Mouse (Mus musculus) heart, embryonic 13.5 days (tissue): ENCODE measurements around the gene D430041D05Rik. TPM values are rescaled to one million over a fixed set of nuclear protein-coding genes. Genes with fewer than 3 reads are reported as not detected.

Source experiments
- ATAC-seq: fragments of 200-750 bp; cut with Nextera tagmentation; 2 replicates; pipeline ENCODE4 v1.8.0; 2017; ENCODE audit warnings: moderate TSS enrichment; ENCODE audit not compliant: insufficient number of reproducible peaks, low FRiP score, low TSS enrichment; ENCODE audit errors: extremely low read depth
- H3K27ac ChIP-seq: fragments of 300-500 bp; sonication (generic); replicated peaks from 2 replicates; pipeline ENCODE4 v1.5.1; 2015; ENCODE audit warnings: moderate library complexity, mild to moderate bottlenecking, inconsistent platforms
- H3K27me3 ChIP-seq: fragments of 300-500 bp; sonication (generic); replicated peaks from 2 replicates; pipeline ENCODE4 v1.6.1; 2015; ENCODE audit warnings: mild to moderate bottlenecking, inconsistent platforms
- H3K36me3 ChIP-seq: fragments of 300-500 bp; sonication (generic); 2 replicates; pipeline ENCODE4 v1.6.1; 2015; ENCODE audit warnings: mild to moderate bottlenecking, inconsistent platforms
- H3K4me1 ChIP-seq: fragments of 300-500 bp; sonication (generic); 2 replicates; pipeline ENCODE4 v1.6.1; 2015; ENCODE audit warnings: inconsistent platforms
- H3K4me2 ChIP-seq: fragments of 300-500 bp; sonication (generic); 2 replicates; pipeline ENCODE4 v1.6.1; 2015; ENCODE audit warnings: inconsistent platforms, mild to moderate bottlenecking, moderate library complexity
- H3K4me3 ChIP-seq: fragments of 300-500 bp; sonication (generic); 2 replicates; pipeline ENCODE4 v1.5.1; 2015; ENCODE audit warnings: moderate library complexity, mild to moderate bottlenecking, inconsistent platforms
- H3K9ac ChIP-seq: fragments of 300-500 bp; sonication (generic); 2 replicates; pipeline ENCODE4 v1.6.1; 2015; ENCODE audit warnings: inconsistent platforms, mild to moderate bottlenecking, moderate library complexity
- H3K9me3 ChIP-seq: fragments of 300-500 bp; sonication (generic); 2 replicates; pipeline ENCODE4 v1.6.1; 2016; ENCODE audit warnings: inconsistent platforms
- WGBS: fragments of 180-500 bp; shearing (Covaris S2); methylation state at CpG from one replicate; pipeline ENCODE4 v1.1.7; 2015; ENCODE audit warnings: mixed read lengths; 5-methylcytosine and 5-hydroxymethylcytosine counted together
- polyA plus RNA-seq: library from polyadenylated mRNA; unstranded; fragments of >200 nt; fragmentation: Nextera tagmentation; extraction: Ambion mirVana; gene quantifications from 2 replicates; pipeline ENCODE4 v1.2.1, GENCODE M21; 2015

D430041D05Rik gene
- polyA plus RNA-seq, 1 experiment from 2014 or later: 0.15 TPM

- no peak overlapping the region for H3K4me3 ChIP-seq
- H3K27me3 ChIP-seq: peaks cover 8% of the 10 kb centered on the region; the same call in 1 of the 2 replicates
- H3K9ac ChIP-seq: no peak overlapping the region
- H3K4me2 ChIP-seq: no peak overlapping the region
- ATAC-seq: no peak
- H3K27ac ChIP-seq: no peak overlapping the region
- 74% methylated on average over 18 of the region's 18 CpGs for WGBS
- no peaks in the 10 kb centered on the region for H3K9me3 ChIP-seq
- no peaks in the 10 kb centered on the region for H3K36me3 ChIP-seq
- no peaks in the 10 kb centered on the region for H3K4me1 ChIP-seq
These were observed 149.7 kb downstream of the D430041D05Rik start for GRCm38 (mm10) chr2:104260920-104261740.

DNA sequence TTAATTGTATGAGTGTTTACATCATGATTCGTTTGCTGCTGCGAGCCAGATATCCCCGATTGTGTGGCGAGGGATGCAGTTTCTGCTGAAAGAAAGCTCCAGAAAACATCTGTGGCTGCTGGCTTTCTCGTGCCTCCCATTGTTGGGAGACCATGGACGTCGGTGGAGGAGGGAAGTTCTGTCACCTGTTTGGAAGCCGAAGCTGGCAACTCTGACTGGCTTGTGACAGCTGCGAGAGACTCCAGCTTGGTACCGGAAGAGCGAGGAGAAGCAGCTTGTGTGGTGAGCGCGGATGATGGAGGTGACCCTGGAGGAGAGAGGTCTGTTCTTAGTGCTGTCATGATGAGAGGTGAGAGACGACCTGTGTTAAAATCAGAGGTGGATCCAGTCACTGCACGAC, 154.2 kb downstream of the D430041D05Rik start:
- Histone ChIP-seq H3K4me1 (no peaks in the 10 kb centered on the region), H3K4me3 (no peak overlapping the region), H3K4me2 (no peak overlapping the region), H3K27ac (no peak overlapping the region), H3K9ac (no peak overlapping the region), H3K36me3 (no peaks in the 10 kb centered on the region), H3K27me3 (peaks cover 8% of the 10 kb centered on the region; the same call in 1 of the 2 replicates), H3K9me3 (no peaks in the 10 kb centered on the region)
- ATAC-seq: no peak
- WGBS: 64% methylated on average over 15 of the region's 15 CpGs

DNA sequence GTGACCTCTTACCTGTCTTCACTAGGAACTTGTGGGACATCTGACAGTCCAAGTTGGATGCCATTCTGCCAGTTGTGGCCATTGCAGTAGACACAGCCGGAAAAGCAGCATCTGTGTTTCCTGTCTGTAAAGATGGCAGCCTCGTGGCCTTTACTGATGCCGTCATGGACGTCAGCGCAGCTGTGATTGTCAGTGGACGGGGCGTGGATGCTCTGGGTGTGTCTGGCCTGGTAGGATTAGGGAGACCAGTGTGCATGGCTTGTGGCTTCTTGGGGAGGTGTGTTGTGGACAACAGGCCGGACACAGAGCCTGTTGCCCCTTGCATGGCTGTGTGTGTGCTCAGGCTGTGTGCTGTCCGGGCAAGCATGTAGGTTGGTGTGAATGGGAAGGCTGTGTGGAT, 155.9 kb downstream of the D430041D05Rik start:
- H3K4me3 ChIP-seq: no peak overlapping the region
- no peaks in the 10 kb centered on the region for H3K4me1 ChIP-seq
- ATAC-seq: no peak
- no peak overlapping the region for H3K9ac ChIP-seq
- H3K4me2 ChIP-seq: no peak overlapping the region
- no peaks in the 10 kb centered on the region for H3K36me3 ChIP-seq
- H3K27me3 ChIP-seq: peaks cover 8% of the 10 kb centered on the region; the same call in 1 of the 2 replicates
- WGBS: 79% methylated on average over 9 of the region's 9 CpGs
- no peak overlapping the region for H3K27ac ChIP-seq
- no peaks in the 10 kb centered on the region for H3K9me3 ChIP-seq

- peaks cover 8% of the 10 kb centered on the region; the same call in 1 of the 2 replicates for H3K27me3 ChIP-seq
- WGBS: 84% methylated on average over 4 of the region's 4 CpGs
- no peak for ATAC-seq
These were observed 157.5 kb downstream of the D430041D05Rik start for GRCm38 (mm10) chr2:104253341-104253740.

GRCm38 (mm10) chr2:104251647-104252046, 159.2 kb downstream of the D430041D05Rik start:
- Histone ChIP-seq H3K27me3 (no peaks in the 10 kb centered on the region), H3K9me3 (no peaks in the 10 kb centered on the region), H3K27ac (no peak overlapping the region), H3K4me1 (no peaks in the 10 kb centered on the region), H3K4me3 (no peak overlapping the region), H3K36me3 (no peaks in the 10 kb centered on the region), H3K4me2 (no peak overlapping the region), H3K9ac (no peak overlapping the region)
- ATAC-seq: no peak
- 51% methylated on average over 4 of the region's 4 CpGs for WGBS

More at GRCm38 (mm10) chr2:104253341-104253740, 157.5 kb downstream of the D430041D05Rik start:
- H3K4me3 ChIP-seq: no peak overlapping the region
- H3K4me2 ChIP-seq: no peak overlapping the region
- no peaks in the 10 kb centered on the region for H3K36me3 ChIP-seq
- no peaks in the 10 kb centered on the region for H3K9me3 ChIP-seq
- H3K9ac ChIP-seq: no peak overlapping the region
- H3K4me1 ChIP-seq: no peaks in the 10 kb centered on the region
- no peak overlapping the region for H3K27ac ChIP-seq

DNA sequence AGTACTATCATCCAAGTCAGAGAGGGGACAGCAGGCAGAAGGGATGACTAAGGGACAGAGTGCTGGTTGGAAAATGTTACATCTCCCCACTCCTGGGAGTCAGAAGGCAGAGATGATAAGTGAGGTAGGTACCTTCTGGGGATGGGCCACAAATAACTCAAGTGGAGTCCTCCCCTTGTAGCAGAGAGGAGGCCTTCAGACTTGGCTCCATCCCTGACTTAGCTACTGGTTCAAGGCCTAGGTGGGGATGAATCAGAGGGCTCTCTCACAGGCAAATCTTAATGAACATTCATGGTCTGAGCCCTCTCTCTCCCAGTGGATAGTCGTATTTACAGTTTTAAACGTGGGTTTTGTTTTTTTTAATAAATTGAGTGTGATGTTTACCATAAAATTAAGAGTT, 161.0 kb downstream of the D430041D05Rik start:
- Histone ChIP-seq H3K9ac (no peak overlapping the region), H3K27ac (no peak overlapping the region), H3K4me3 (no peak overlapping the region), H3K36me3 (no peaks in the 10 kb centered on the region), H3K4me2 (no peak overlapping the region), H3K9me3 (no peaks in the 10 kb centered on the region), H3K4me1 (no peaks in the 10 kb centered on the region), H3K27me3 (no peaks in the 10 kb centered on the region)
- no peak for ATAC-seq
- WGBS: 63% methylated on average over 2 of the region's 2 CpGs

DNA sequence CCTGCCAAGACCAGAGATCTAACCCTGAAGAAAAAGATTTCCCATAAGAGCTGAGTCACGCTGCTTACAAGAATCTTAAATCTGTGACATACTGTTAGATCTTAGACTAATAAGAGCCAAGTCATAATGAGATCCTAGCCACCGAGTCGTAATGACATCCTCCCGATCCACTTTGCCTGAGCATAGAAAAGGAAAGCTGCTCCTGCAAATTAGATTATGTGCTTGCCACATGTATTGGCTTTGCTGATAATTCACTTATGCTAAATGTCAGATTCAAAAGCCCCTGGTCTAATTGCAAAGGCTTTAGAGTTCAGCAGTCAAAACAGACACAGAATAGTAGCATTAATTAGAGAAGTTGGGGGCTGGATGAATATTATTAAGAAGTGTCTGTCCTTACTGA, 164.0 kb downstream of the D430041D05Rik start:
- Histone ChIP-seq H3K27ac (no peak overlapping the region), H3K4me1 (no peaks in the 10 kb centered on the region), H3K4me2 (no peak overlapping the region), H3K36me3 (no peaks in the 10 kb centered on the region), H3K9me3 (no peaks in the 10 kb centered on the region), H3K9ac (no peak overlapping the region), H3K4me3 (no peak overlapping the region), H3K27me3 (no peaks in the 10 kb centered on the region)
- WGBS: 81% methylated on average over 4 of the region's 4 CpGs
- no peak for ATAC-seq

DNA sequence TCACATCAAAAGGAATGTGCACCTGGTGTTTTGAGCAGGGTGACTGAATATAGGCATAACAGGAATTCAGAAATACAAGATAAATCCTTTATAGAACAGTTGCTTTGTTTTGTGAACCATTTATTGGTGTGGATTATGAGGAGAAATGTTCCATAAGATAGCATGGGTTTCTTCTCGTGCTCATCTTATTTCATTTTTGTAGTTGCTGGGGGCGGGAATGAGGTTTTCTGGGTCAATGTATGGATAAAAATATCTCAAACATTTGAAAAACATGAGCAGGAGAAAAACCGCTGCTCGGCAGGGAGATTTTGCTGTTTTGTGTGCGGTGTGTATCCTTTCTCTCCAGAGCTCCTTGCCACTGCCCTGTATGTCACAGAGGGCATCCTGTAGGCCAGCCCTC, 168.8 kb downstream of the D430041D05Rik start:
- ATAC-seq: no peak
- no peaks in the 10 kb centered on the region for H3K4me1 ChIP-seq
- no peak overlapping the region for H3K4me2 ChIP-seq
- no peaks in the 10 kb centered on the region for H3K27me3 ChIP-seq
- H3K4me3 ChIP-seq: no peak overlapping the region
- no peaks in the 10 kb centered on the region for H3K9me3 ChIP-seq
- WGBS: 81% methylated on average over 5 of the region's 5 CpGs
- no peak overlapping the region for H3K9ac ChIP-seq
- H3K27ac ChIP-seq: no peak overlapping the region
- H3K36me3 ChIP-seq: no peaks in the 10 kb centered on the region

GRCm38 (mm10) chr2:104237141-104237540, 173.7 kb downstream of the D430041D05Rik start:
- Histone ChIP-seq H3K9me3 (no peaks in the 10 kb centered on the region), H3K4me2 (no peak overlapping the region), H3K27me3 (no peaks in the 10 kb centered on the region), H3K27ac (no peak overlapping the region), H3K9ac (no peak overlapping the region), H3K4me3 (no peak overlapping the region), H3K36me3 (no peaks in the 10 kb centered on the region), H3K4me1 (no peaks in the 10 kb centered on the region)
- ATAC-seq: no peak
- 42% methylated on average over 4 of the region's 4 CpGs for WGBS

DNA sequence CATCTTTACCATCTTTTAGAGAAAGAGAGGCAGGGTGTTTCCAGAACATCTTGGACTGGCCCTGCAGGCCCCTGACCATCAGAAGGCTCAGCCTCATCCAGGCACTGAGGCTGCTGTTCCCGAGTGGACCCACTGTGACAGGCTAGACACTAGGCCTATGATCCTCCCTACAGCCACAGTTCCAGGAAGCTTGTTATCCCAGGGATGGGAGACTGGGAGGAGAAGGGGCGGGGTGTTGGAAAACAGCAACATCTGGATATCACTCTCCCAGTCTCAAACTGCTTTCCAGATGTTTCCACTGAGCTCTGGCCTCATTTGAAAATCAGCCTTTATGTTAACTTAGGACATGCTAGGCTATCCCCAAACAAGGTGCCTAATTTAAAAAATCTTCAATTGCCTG, 180.4 kb downstream of the D430041D05Rik start:
- no peaks in the 10 kb centered on the region for H3K9me3 ChIP-seq
- no peak overlapping the region for H3K4me2 ChIP-seq
- H3K36me3 ChIP-seq: no peaks in the 10 kb centered on the region
- H3K27ac ChIP-seq: no peak overlapping the region
- H3K4me3 ChIP-seq: no peak overlapping the region
- no peaks in the 10 kb centered on the region for H3K27me3 ChIP-seq
- H3K4me1 ChIP-seq: no peaks in the 10 kb centered on the region
- ATAC-seq: no peak
- WGBS: 46% methylated on average over 2 of the region's 2 CpGs
- H3K9ac ChIP-seq: no peak overlapping the region

DNA sequence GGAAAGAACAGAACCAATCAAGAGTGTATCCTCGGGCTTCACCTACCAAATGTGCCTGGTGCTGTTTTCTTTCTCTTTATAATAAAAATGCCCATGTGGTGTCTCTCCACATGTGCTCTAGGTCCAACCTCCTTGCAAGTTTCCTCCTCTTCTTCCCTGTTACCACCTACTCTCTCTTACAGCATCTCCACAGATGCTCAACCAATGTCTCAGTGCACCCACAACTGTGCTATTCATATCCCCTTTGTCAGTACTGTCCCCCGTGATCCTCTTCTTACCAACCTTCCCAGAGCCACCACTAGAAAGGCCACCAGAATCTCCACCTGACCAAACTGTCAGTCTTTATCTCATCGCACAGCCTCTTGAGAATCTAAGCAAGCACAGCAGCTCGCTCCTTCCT, 184.8 kb downstream of the D430041D05Rik start:
- Histone ChIP-seq H3K9ac (no peak overlapping the region), H3K4me3 (no peak overlapping the region), H3K36me3 (no peaks in the 10 kb centered on the region), H3K4me1 (no peaks in the 10 kb centered on the region), H3K27me3 (no peaks in the 10 kb centered on the region), H3K4me2 (no peak overlapping the region), H3K27ac (no peak overlapping the region), H3K9me3 (no peaks in the 10 kb centered on the region)
- no peak for ATAC-seq
- WGBS: 67% methylated on average over 4 of the region's 4 CpGs
